Mouse (Mus musculus): Measurements from ENCODE around the gene Sytl3. TPM values are rescaled to one million over a fixed set of nuclear protein-coding genes. Genes with fewer than 3 reads are reported as not detected.
A peak's percentile ranks its signal among the peaks of the same experiment; 100 is the strongest.
"Not testable (repeated sequence)": the region's sequence is repeated elsewhere in the genome, so short reads cannot be mapped to it uniquely, and the experiment has no call there.

The Sytl3 gene
- polyA plus RNA-seq, 1 experiment from 2014 or later: 0.74 TPM

- not testable (repeated sequence) for H3K4me3 ChIP-seq (ENCODE audit: low read length); H3K27ac ChIP-seq (ENCODE audit: low read depth, low read length); H3K9me3 ChIP-seq (ENCODE audit: control insufficient read depth, low read length); H3K36me3 ChIP-seq (ENCODE audit: control insufficient read depth, insufficient read depth, low read length); H3K9ac ChIP-seq (ENCODE audit: low read depth, low read length); ATAC-seq (ENCODE audit: low FRiP score, low TSS enrichment); H3K4me1 ChIP-seq (ENCODE audit: control insufficient read depth, insufficient read depth, low read length); H3K27me3 ChIP-seq (ENCODE audit: control insufficient read depth, insufficient read depth, low read length); H3K4me2 ChIP-seq (replicated peaks; ENCODE audit: low read depth, low read length)
- WGBS: 88% methylated on average over 4 of the region's 4 CpGs
Observed at GRCm38 (mm10) chr17:6681721-6682120, 22.8 kb downstream of the Sytl3 start.

- not testable (repeated sequence) for H3K27me3 ChIP-seq (ENCODE audit: control insufficient read depth, insufficient read depth, low read length); H3K27ac ChIP-seq (ENCODE audit: low read depth, low read length); H3K4me3 ChIP-seq (ENCODE audit: low read length); H3K4me2 ChIP-seq (replicated peaks; ENCODE audit: low read depth, low read length); H3K4me1 ChIP-seq (ENCODE audit: control insufficient read depth, insufficient read depth, low read length); H3K9ac ChIP-seq (ENCODE audit: low read depth, low read length); H3K9me3 ChIP-seq (ENCODE audit: control insufficient read depth, low read length); H3K36me3 ChIP-seq (ENCODE audit: control insufficient read depth, insufficient read depth, low read length)
- no CpG with 5 or more reads among the region's 5 CpGs for WGBS
- ATAC-seq (ENCODE audit: low FRiP score, low TSS enrichment): 0 out of 2 replicates have a peak, but pooled peaks have one; percentile 48
Observed at GRCm38 (mm10) chr17:6683702-6684101, 24.8 kb downstream of the Sytl3 start.

DNA sequence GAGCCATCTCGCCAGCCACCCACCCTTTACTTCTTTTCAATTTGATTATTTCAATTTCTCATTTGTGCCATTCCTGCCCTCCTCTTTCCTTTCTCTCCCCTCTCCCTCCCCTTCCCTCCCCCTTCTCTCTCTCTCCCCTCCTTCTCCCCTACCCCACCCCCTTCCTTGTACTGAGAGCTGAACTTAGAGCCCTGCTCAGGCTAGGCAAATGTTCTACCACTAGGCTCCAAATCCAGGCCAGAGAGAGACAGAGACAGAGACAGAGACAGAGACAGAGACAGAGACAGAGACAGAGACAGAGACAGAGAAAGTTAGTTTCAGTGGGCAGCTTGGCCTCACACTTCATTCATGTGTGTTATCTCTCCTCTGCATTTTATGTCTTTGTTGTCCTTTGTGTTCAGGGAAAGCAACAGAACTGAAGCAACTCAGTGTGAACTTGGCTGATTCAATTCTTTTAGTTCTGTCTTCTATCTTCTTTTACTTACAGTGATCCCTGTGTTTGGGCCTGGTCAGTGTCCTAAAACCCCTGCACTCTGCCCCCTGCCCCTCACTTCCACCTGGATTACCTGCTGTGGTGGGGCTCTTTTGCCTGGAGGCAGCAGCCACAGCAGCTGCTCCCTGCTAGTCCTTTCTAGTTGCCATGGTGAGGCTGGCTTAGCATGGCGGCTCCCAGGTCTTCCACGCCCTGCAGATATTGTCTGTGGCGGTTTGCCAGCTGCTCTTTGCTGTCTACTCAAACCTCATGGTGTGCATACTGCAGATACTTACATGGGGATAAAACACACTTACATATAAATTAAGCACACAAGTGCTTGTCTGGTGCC is 25.8 kb downstream of the Sytl3 start:
- H3K9me3 ChIP-seq (ENCODE audit: control insufficient read depth, low read length); H3K27ac ChIP-seq (ENCODE audit: low read depth, low read length); H3K9ac ChIP-seq (ENCODE audit: low read depth, low read length); H3K4me3 ChIP-seq (ENCODE audit: low read length); H3K36me3 ChIP-seq (ENCODE audit: control insufficient read depth, insufficient read depth, low read length); H3K4me1 ChIP-seq (ENCODE audit: control insufficient read depth, insufficient read depth, low read length); H3K4me2 ChIP-seq (replicated peaks; ENCODE audit: low read depth, low read length); H3K27me3 ChIP-seq (ENCODE audit: control insufficient read depth, insufficient read depth, low read length): not testable (repeated sequence)
- ATAC-seq (ENCODE audit: low FRiP score, low TSS enrichment): 0 out of 2 replicates have a peak, but pooled peaks have one; percentile 73
- WGBS: no CpG with 5 or more reads among the region's 4 CpGs

GRCm38 (mm10) chr17:6685288-6685818 is 26.5 kb downstream of the Sytl3 start:
- 27% methylated on average over 2 of the region's 8 CpGs for WGBS

GRCm38 (mm10) chr17:6686299-6686971 is 27.5 kb downstream of the Sytl3 start:
- H3K9me3 ChIP-seq (ENCODE audit: control insufficient read depth, low read length); H3K4me1 ChIP-seq (ENCODE audit: control insufficient read depth, insufficient read depth, low read length); H3K4me2 ChIP-seq (replicated peaks; ENCODE audit: low read depth, low read length); H3K36me3 ChIP-seq (ENCODE audit: control insufficient read depth, insufficient read depth, low read length); H3K27me3 ChIP-seq (ENCODE audit: control insufficient read depth, insufficient read depth, low read length); H3K9ac ChIP-seq (ENCODE audit: low read depth, low read length); H3K4me3 ChIP-seq (ENCODE audit: low read length); ATAC-seq (ENCODE audit: low FRiP score, low TSS enrichment); H3K27ac ChIP-seq (ENCODE audit: low read depth, low read length): not testable (repeated sequence)
- WGBS: 95% methylated on average over 2 of the region's 4 CpGs

More at GRCm38 (mm10) chr17:6685288-6685818, 26.5 kb downstream of the Sytl3 start:
- not testable (repeated sequence) for H3K27ac ChIP-seq (ENCODE audit: low read depth, low read length); H3K4me1 ChIP-seq (ENCODE audit: control insufficient read depth, insufficient read depth, low read length); H3K4me3 ChIP-seq (ENCODE audit: low read length); H3K9me3 ChIP-seq (ENCODE audit: control insufficient read depth, low read length); H3K27me3 ChIP-seq (ENCODE audit: control insufficient read depth, insufficient read depth, low read length); H3K36me3 ChIP-seq (ENCODE audit: control insufficient read depth, insufficient read depth, low read length); ATAC-seq (ENCODE audit: low FRiP score, low TSS enrichment); H3K9ac ChIP-seq (ENCODE audit: low read depth, low read length); H3K4me2 ChIP-seq (replicated peaks; ENCODE audit: low read depth, low read length)

- 79% methylated on average over 3 of the region's 4 CpGs for WGBS
- ATAC-seq (ENCODE audit: low FRiP score, low TSS enrichment); H3K27ac ChIP-seq (ENCODE audit: low read depth, low read length); H3K9ac ChIP-seq (ENCODE audit: low read depth, low read length); H3K4me1 ChIP-seq (ENCODE audit: control insufficient read depth, insufficient read depth, low read length); H3K9me3 ChIP-seq (ENCODE audit: control insufficient read depth, low read length); H3K36me3 ChIP-seq (ENCODE audit: control insufficient read depth, insufficient read depth, low read length); H3K4me2 ChIP-seq (replicated peaks; ENCODE audit: low read depth, low read length); H3K27me3 ChIP-seq (ENCODE audit: control insufficient read depth, insufficient read depth, low read length); H3K4me3 ChIP-seq (ENCODE audit: low read length): not testable (repeated sequence)
Observed at GRCm38 (mm10) chr17:6689344-6689743, 30.5 kb downstream of the Sytl3 start.

DNA sequence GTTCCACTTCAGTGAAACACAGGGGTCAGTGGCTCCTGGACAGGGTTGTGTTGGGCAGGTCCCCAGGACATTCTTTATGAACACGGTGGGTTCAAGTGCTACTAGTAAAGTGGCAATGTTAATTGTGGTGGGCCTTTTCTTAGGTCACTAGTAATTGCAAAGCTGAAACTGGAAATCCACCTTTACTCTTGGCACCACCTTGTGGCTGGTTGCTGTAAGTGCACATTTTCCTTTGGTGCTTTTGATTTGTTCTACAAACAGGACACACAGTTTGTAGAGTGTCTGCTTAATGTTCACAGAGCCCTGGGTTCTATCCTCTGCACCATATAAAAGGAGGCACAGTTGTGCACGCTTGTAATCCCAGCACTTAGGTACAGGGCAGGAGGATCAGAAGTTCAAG is 32.7 kb downstream of the Sytl3 start:
- not testable (repeated sequence) for H3K27ac ChIP-seq (ENCODE audit: low read depth, low read length); ATAC-seq (ENCODE audit: low FRiP score, low TSS enrichment); H3K4me3 ChIP-seq (ENCODE audit: low read length); H3K9me3 ChIP-seq (ENCODE audit: control insufficient read depth, low read length); H3K27me3 ChIP-seq (ENCODE audit: control insufficient read depth, insufficient read depth, low read length); H3K36me3 ChIP-seq (ENCODE audit: control insufficient read depth, insufficient read depth, low read length); H3K4me2 ChIP-seq (replicated peaks; ENCODE audit: low read depth, low read length); H3K9ac ChIP-seq (ENCODE audit: low read depth, low read length); H3K4me1 ChIP-seq (ENCODE audit: control insufficient read depth, insufficient read depth, low read length)
- 10% methylated on average over 2 of the region's 2 CpGs for WGBS

GRCm38 (mm10) chr17:6695712-6696111 is 36.8 kb downstream of the Sytl3 start:
- not testable (repeated sequence) for H3K9ac ChIP-seq (ENCODE audit: low read depth, low read length); ATAC-seq (ENCODE audit: low FRiP score, low TSS enrichment); H3K36me3 ChIP-seq (ENCODE audit: control insufficient read depth, insufficient read depth, low read length); H3K4me1 ChIP-seq (ENCODE audit: control insufficient read depth, insufficient read depth, low read length); H3K27me3 ChIP-seq (ENCODE audit: control insufficient read depth, insufficient read depth, low read length); H3K4me3 ChIP-seq (ENCODE audit: low read length); H3K4me2 ChIP-seq (replicated peaks; ENCODE audit: low read depth, low read length); H3K27ac ChIP-seq (ENCODE audit: low read depth, low read length); H3K9me3 ChIP-seq (ENCODE audit: control insufficient read depth, low read length)
- WGBS: 79% methylated on average over 9 of the region's 9 CpGs

DNA sequence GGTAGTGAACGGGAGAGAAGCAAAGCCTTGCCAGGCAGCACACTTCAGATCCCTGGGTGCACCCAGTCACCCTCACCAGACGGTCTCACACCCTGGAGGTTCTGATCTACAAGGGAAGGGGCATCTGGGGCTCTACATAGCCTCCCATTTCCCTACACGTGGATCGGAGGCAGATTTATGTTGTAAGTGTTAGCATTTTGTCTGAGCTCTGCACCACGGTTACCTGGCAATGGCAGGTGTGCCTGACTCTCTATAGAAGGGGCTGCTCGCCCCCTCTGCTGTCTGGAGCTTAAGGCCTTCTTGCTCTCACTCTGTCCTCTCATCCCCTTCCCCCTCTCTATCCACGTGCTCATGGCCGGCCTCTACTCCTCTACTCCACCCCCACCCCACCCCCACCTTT is 37.6 kb downstream of the Sytl3 start:
- 56% methylated on average over 8 of the region's 8 CpGs for WGBS
- H3K4me1 ChIP-seq (ENCODE audit: control insufficient read depth, insufficient read depth, low read length); ATAC-seq (ENCODE audit: low FRiP score, low TSS enrichment); H3K4me3 ChIP-seq (ENCODE audit: low read length); H3K9ac ChIP-seq (ENCODE audit: low read depth, low read length); H3K27me3 ChIP-seq (ENCODE audit: control insufficient read depth, insufficient read depth, low read length); H3K9me3 ChIP-seq (ENCODE audit: control insufficient read depth, low read length); H3K36me3 ChIP-seq (ENCODE audit: control insufficient read depth, insufficient read depth, low read length); H3K27ac ChIP-seq (ENCODE audit: low read depth, low read length); H3K4me2 ChIP-seq (replicated peaks; ENCODE audit: low read depth, low read length): not testable (repeated sequence)

Data from kidney, embryonic 14.5 days (tissue).